Mouse (Mus musculus): ENCODE data around the gene Lims1. TPM values are rescaled to one million over a fixed set of nuclear protein-coding genes. Genes with fewer than 3 reads are reported as not detected.

Gene Lims1
- polyA plus RNA-seq, 1 experiment from 2014 or later = 120 TPM

DNA sequence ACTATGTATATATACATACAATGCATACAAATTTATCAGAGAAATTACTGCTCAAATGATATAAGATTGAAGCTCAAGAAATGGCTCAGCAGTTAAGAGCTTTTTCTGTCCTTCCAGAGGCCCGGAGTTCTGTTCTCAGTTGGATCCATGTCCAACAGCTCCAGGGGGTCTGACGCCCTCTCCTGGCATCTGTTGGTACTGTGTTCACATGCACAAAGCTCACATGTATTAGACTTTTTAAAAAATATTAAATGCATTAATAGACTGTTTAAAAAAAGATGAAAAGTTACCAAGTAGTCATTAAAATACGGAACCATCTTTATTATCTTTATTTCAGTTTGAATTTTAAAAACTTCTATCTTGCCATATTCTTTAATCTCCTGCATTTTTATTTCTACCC lies 65.4 kb downstream of the Lims1 start:
- Histone ChIP-seq H3K27ac (no peak overlapping the region), H3K27me3 (no peaks in the 10 kb centered on the region), H3K36me3 (no peaks in the 10 kb centered on the region), H3K9ac (no peak overlapping the region), H3K4me2 (replicated peaks) (no peak overlapping the region), H3K9me3 (no peaks in the 10 kb centered on the region), H3K4me3 (no peak overlapping the region), H3K4me1 (no peaks in the 10 kb centered on the region)
- 77% methylated on average over 3 of the region's 3 CpGs for WGBS
- no peak for ATAC-seq (ENCODE audit: insufficient number of reproducible peaks, insufficient read depth, low FRiP score, low TSS enrichment)

DNA sequence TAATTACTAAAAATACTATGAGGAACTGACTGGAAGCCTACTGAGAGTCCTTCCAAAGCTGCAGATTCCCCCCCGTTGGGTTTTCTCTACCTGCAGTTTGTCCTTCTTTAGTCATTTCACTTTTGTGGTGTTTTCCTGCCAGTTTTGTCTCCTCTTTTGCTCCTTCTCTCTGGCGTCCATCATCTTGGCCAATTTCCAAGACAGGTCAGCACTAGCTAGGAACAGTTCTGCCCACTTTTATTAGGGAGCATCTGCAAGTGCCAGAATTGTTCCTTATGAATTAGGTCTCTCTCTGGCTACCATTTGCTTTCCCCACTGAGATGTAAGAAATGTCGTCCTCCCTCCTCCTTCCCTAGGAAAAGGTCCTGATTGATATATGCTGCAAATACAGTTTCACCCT lies 65.9 kb downstream of the Lims1 start:
- no peak overlapping the region for H3K4me3 ChIP-seq
- H3K9me3 ChIP-seq = no peaks in the 10 kb centered on the region
- no peaks in the 10 kb centered on the region for H3K36me3 ChIP-seq
- H3K9ac ChIP-seq = no peak overlapping the region
- no peak overlapping the region for H3K27ac ChIP-seq
- no peaks in the 10 kb centered on the region for H3K27me3 ChIP-seq
- 83% methylated on average over 3 of the region's 3 CpGs for WGBS
- no peaks in the 10 kb centered on the region for H3K4me1 ChIP-seq
- no peak for ATAC-seq (ENCODE audit: insufficient number of reproducible peaks, insufficient read depth, low FRiP score, low TSS enrichment)
- no peak overlapping the region for H3K4me2 ChIP-seq (replicated peaks)

DNA sequence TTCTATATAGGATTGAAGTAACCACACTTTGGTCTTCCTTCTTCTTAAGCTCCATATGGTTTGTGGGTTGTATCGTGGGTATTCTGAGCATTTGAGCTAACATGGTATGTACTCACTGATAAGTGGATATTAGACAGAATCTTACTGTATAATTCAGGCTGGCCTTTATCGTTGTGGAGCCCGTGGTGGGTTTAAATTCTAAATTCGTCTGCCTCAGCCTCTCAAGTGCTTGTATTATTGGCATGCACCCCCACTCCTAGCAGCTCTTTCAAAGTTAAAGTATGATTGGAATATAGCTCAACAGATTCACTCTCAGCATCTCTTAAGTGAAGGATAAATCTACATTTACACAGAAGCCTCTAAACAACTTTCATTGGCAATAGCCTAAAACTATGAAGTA lies 69.2 kb downstream of the Lims1 start:
- Histone ChIP-seq H3K4me2 (replicated peaks) (no peak overlapping the region), H3K4me3 (no peak overlapping the region), H3K27ac (no peak overlapping the region), H3K27me3 (no peaks in the 10 kb centered on the region), H3K36me3 (no peaks in the 10 kb centered on the region), H3K4me1 (no peaks in the 10 kb centered on the region), H3K9me3 (no peaks in the 10 kb centered on the region), H3K9ac (no peak overlapping the region)
- ATAC-seq (ENCODE audit: insufficient number of reproducible peaks, insufficient read depth, low FRiP score, low TSS enrichment) = no peak
- WGBS = 90% methylated on average over 4 of the region's 4 CpGs

DNA sequence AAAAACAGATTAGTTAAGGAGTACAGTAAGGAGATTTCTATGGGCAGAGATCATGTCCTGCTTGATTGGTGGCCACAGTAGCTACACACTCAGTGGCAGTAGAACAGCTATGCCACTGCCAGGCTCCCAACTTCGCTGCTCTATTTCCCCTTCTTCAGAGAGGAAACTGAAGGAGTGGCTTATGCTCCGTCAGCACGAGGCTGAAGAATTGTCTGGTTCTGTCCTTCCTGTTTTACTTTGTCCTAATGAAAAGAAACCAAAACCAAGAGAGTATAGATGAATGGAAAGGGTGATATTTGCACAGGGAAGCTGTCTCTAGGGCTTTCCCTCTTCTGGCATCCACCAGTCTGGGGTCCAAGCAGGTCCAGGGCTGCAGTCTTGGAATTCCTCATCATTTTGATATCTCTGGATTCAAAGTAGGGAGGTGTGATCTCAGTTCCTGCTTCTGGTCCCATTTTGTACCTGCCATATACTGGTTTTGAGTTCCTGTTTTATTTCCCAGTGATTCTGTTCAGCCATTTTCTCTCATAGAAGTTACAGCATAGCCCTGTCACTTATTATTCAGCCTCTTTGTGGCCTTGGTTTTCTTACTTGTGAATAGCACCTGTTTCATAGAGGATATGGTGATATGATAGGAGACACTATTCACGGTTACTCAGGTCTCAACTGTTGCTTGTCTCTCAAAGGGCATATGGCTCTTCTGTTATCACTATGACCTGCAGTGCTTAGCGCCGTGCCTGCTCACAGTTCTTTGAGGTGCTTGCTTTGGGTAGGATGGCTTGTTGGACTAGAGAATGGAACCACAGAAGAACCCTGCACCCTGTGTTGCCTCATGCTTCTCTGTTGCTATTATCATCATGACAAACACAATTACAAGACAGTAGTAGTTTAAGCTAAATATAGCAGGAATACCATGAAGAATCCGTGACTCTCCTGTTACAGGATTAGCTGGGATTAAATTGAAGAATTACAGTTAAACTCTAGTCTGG lies 70.1 kb downstream of the Lims1 start:
- Histone ChIP-seq H3K9me3 (no peaks in the 10 kb centered on the region), H3K4me3 (no peak overlapping the region), H3K36me3 (no peaks in the 10 kb centered on the region), H3K27me3 (no peaks in the 10 kb centered on the region), H3K27ac (no peak overlapping the region), H3K9ac (no peak overlapping the region), H3K4me2 (replicated peaks) (no peak overlapping the region), H3K4me1 (no peaks in the 10 kb centered on the region)
- WGBS = 87% methylated on average over 7 of the region's 7 CpGs
- ATAC-seq (ENCODE audit: insufficient number of reproducible peaks, insufficient read depth, low FRiP score, low TSS enrichment) = no peak

DNA sequence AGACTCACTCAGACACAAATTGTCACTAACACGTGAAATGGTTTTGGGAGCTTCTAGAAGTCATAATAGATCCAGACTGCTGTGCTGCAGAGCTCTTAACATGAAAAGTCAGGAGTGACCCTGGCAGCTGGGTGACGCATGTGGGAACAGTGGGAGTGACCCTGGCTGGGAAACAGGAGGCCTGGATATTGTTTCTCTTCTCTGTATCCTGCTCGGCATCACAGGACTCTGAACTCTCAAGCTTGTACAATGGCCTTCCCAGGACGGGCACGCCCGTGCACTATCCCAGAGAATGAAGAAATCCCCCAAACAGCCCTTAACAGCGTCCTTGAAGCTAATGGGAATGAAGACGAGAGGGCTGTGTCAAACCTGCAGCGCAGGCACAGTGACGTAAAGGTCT lies 70.9 kb downstream of the Lims1 start:
- Histone ChIP-seq H3K36me3 (peaks cover under 1% of the 10 kb centered on the region; the same call in 1 of the 2 replicates), H3K4me1 (no peaks in the 10 kb centered on the region), H3K9me3 (no peaks in the 10 kb centered on the region), H3K4me2 (replicated peaks) (no peak overlapping the region), H3K27ac (0 out of 2 replicates have a peak overlapping the region, but pooled peaks have one; percentile 19), H3K27me3 (no peaks in the 10 kb centered on the region), H3K4me3 (no peak overlapping the region), H3K9ac (no peak overlapping the region)
- 79% methylated on average over 10 of the region's 10 CpGs for WGBS
- no peak for ATAC-seq (ENCODE audit: insufficient number of reproducible peaks, insufficient read depth, low FRiP score, low TSS enrichment)

DNA sequence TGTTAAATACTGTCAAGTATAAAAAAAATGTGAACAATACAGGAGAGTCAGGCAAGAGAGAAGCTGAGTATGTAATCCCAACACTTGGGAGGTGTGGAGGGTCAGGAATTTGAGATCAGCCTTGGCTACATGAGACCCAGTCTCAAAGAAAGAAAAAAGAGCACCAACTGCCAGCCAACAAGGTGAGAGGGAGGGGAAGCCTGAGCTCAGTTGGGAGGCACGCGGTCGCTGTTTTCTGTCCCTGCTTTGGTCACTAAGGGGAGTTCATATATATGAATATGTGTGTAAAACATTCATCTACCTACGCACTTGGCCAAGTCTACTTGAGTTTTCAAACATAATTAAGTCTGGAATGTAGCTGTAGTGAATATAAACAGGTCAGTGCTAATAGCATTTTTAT lies 72.0 kb downstream of the Lims1 start:
- Histone ChIP-seq H3K27me3 (no peaks in the 10 kb centered on the region), H3K36me3 (peaks cover 5% of the 10 kb centered on the region; the same call in 1 of the 2 replicates), H3K4me1 (no peaks in the 10 kb centered on the region), H3K9me3 (no peaks in the 10 kb centered on the region), H3K4me2 (replicated peaks) (no peak overlapping the region), H3K27ac (no peak overlapping the region), H3K9ac (no peak overlapping the region), H3K4me3 (no peak overlapping the region)
- WGBS = 86% methylated on average over 4 of the region's 4 CpGs
- ATAC-seq (ENCODE audit: insufficient number of reproducible peaks, insufficient read depth, low FRiP score, low TSS enrichment) = no peak

DNA sequence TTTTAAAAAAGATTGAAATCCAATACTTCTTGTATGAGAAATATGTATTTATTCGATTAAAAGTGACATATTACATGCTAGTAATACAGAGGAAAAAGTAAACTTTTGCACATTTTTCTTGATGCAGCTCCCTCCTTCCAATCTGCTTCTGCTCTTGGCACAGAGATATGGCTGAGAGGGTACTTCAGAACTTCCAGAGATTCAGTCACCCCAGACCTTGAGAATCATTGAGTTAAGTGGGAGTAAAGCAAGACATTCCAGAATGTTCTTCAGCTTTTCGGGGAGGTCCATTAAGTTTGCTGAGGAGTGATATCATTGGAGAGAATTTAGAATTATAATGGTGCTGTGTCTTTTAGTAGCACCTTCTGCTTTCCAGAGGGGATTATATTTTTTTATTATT lies 72.5 kb downstream of the Lims1 start:
- ATAC-seq (ENCODE audit: insufficient number of reproducible peaks, insufficient read depth, low FRiP score, low TSS enrichment) = no peak
- peaks cover 5% of the 10 kb centered on the region; the same call in 1 of the 2 replicates for H3K36me3 ChIP-seq
- H3K27me3 ChIP-seq = no peaks in the 10 kb centered on the region
- H3K9ac ChIP-seq = no peak overlapping the region
- H3K4me3 ChIP-seq = no peak overlapping the region
- no peak overlapping the region for H3K27ac ChIP-seq
- 88% methylated on average over 2 of the region's 2 CpGs for WGBS
- H3K4me2 ChIP-seq (replicated peaks) = no peak overlapping the region
- H3K4me1 ChIP-seq = no peaks in the 10 kb centered on the region
- H3K9me3 ChIP-seq = no peaks in the 10 kb centered on the region

DNA sequence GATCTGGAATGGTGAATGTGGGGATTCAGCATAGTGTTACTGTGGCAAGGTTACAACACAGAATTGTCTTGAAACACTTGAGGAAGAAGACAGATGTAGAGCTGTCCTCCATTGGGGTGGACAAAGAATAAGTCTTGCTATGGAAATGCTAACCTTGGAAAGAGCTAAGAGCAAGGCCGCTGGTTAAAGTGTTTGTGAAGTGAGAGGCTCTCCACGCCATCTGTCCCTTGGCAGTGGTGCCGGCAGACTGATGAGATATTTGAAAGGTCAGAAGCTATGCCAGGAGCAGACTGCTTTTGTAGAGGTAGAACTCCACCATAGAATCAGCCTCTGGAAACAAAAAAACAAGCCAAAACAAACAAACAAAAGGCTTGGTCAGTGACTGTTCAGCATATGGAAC lies 73.3 kb downstream of the Lims1 start:
- no peak overlapping the region for H3K9ac ChIP-seq

DNA sequence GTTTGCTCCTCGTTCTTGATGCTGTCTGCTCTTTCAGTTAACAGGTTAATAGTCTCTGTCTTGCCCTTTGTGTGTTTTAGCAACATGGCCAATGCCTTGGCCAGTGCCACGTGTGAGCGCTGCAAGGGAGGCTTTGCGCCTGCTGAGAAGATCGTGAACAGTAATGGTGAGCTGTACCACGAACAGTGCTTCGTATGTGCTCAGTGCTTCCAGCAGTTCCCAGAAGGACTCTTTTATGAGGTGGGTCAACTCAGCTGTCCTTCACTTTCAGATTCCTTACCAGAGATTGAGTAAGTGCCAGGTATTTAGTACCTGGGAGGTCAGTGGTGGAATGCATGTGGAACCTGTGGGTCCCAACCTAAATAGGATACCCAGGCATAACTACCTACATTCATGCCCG lies 75.7 kb downstream of the Lims1 start:
- no peak for ATAC-seq (ENCODE audit: insufficient number of reproducible peaks, insufficient read depth, low FRiP score, low TSS enrichment)
- Histone ChIP-seq H3K27ac (no peak overlapping the region), H3K9me3 (no peaks in the 10 kb centered on the region), H3K4me3 (no peak overlapping the region), H3K4me1 (no peaks in the 10 kb centered on the region), H3K36me3 (peaks cover 12% of the 10 kb centered on the region; the same call in 1 of the 2 replicates), H3K4me2 (replicated peaks) (no peak overlapping the region), H3K27me3 (no peaks in the 10 kb centered on the region), H3K9ac (no peak overlapping the region)
- 93% methylated on average over 8 of the region's 8 CpGs for WGBS

More for the DNA sequence above, 73.3 kb downstream of the Lims1 start:
- no peaks in the 10 kb centered on the region for H3K4me1 ChIP-seq
- peaks cover 12% of the 10 kb centered on the region; the same call in 1 of the 2 replicates for H3K36me3 ChIP-seq
- ATAC-seq (ENCODE audit: insufficient number of reproducible peaks, insufficient read depth, low FRiP score, low TSS enrichment) = no peak
- no peak overlapping the region for H3K27ac ChIP-seq
- no peak overlapping the region for H3K4me3 ChIP-seq
- H3K9me3 ChIP-seq = no peaks in the 10 kb centered on the region
- WGBS = 79% methylated on average over 3 of the region's 3 CpGs
- no peak overlapping the region for H3K4me2 ChIP-seq (replicated peaks)
- no peaks in the 10 kb centered on the region for H3K27me3 ChIP-seq

DNA sequence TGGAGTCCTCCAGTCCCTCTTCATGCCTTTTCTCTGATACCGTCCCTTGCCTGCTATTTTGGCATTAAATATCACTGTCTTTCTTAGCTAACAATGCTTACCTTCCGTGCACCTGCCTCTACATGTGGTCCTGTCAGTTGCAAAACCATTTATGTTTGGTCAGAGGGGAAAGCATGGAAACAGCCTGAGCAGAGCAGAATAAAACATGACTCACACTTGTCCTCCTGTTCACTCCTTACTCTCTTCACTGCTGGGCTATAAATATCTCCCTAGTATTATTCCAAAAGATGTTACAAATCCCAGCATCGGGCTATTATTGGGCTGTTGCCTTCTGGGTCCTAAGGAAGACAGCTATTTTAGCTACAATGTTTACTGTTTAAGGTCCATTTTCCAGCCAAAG lies 78.6 kb downstream of the Lims1 start:
- H3K36me3 ChIP-seq = peaks cover 22% of the 10 kb centered on the region; the same call in 1 of the 2 replicates
- H3K27me3 ChIP-seq = no peaks in the 10 kb centered on the region
- no peak overlapping the region for H3K4me3 ChIP-seq
- no peaks in the 10 kb centered on the region for H3K4me1 ChIP-seq
- H3K27ac ChIP-seq = no peak overlapping the region
- no peak for ATAC-seq (ENCODE audit: insufficient number of reproducible peaks, insufficient read depth, low FRiP score, low TSS enrichment)
- H3K4me2 ChIP-seq (replicated peaks) = no peak overlapping the region
- H3K9me3 ChIP-seq = no peaks in the 10 kb centered on the region
- H3K9ac ChIP-seq = no peak overlapping the region
- WGBS = 89% methylated on average over 3 of the region's 3 CpGs

DNA sequence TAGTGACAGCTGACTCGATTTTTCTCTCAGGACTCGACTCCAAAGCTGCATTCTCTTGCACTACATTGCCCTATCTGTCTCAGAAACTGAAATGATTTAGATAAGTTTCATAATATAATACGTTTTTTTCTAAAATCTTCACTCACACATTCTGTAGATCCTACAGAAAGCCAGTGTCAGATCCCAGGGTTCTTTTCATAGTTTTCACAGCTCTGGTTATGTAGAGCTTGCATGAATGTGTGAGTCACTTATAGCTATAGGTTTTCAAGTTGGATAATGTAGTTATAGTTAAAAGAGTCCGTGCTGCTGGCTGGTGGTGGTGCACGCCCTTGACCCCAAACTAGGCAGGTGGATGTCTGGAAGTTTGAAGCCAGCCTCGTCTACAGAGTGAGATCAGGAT lies 81.4 kb downstream of the Lims1 start:
- no peak for ATAC-seq (ENCODE audit: insufficient number of reproducible peaks, insufficient read depth, low FRiP score, low TSS enrichment)
- 87% methylated on average over 6 of the region's 6 CpGs for WGBS
- peaks cover 20% of the 10 kb centered on the region for H3K36me3 ChIP-seq
- no peak overlapping the region for H3K4me2 ChIP-seq (replicated peaks)
- no peak overlapping the region for H3K27ac ChIP-seq
- no peaks in the 10 kb centered on the region for H3K4me1 ChIP-seq
- H3K27me3 ChIP-seq = no peaks in the 10 kb centered on the region
- H3K9me3 ChIP-seq = no peaks in the 10 kb centered on the region
- no peak overlapping the region for H3K4me3 ChIP-seq
- no peak overlapping the region for H3K9ac ChIP-seq

DNA sequence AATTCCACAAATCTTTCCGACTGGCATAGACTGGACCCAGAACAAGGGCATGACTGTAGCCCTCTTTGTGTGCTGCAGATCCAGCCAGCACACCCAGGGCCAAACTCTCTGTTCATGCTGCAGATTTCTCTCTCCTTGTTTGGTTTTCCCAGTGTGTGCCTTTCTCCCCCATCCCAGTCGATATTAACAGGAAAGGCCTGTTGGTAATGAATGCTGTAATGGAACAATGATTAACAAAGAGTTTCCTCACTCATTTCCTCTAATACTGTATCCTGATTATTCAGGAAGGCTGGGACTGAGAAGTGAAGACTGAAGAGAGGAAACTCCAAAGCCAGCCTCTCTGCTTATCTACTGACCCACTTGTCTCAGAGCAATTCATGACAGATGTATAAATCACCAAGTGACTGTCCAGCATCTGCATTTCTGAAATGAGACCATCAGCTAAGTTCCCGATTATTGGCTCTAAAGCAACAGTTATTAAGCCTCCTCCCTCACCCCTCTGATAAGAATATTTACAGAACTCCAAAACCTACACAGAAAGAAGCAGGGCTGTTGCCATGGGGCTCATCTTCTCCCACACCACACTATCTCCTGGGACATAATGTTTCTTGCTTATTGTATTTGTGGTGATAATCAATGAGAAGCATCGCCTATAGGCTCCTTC lies 82.2 kb downstream of the Lims1 start:
- Histone ChIP-seq H3K4me1 (no peaks in the 10 kb centered on the region), H3K4me3 (no peak overlapping the region), H3K9me3 (no peaks in the 10 kb centered on the region), H3K4me2 (replicated peaks) (no peak overlapping the region), H3K36me3 (peaks cover 27% of the 10 kb centered on the region), H3K27me3 (no peaks in the 10 kb centered on the region), H3K9ac (no peak overlapping the region), H3K27ac (no peak overlapping the region)
- 90% methylated on average over 4 of the region's 4 CpGs for WGBS
- no peak for ATAC-seq (ENCODE audit: insufficient number of reproducible peaks, insufficient read depth, low FRiP score, low TSS enrichment)

Measured in embryonic facial prominence, embryonic 12.5 days (tissue).